Mouse (Mus musculus): ENCODE results near the gene Cd72. TPM values are rescaled to one million over a fixed set of nuclear protein-coding genes. Genes with fewer than 3 reads are reported as not detected.

The Cd72 gene
- polyA plus RNA-seq (2012; rRNA removed; ENCODE audit: low replicate concordance): 2.8 and 10.4 TPM in 2 replicates

DNA sequence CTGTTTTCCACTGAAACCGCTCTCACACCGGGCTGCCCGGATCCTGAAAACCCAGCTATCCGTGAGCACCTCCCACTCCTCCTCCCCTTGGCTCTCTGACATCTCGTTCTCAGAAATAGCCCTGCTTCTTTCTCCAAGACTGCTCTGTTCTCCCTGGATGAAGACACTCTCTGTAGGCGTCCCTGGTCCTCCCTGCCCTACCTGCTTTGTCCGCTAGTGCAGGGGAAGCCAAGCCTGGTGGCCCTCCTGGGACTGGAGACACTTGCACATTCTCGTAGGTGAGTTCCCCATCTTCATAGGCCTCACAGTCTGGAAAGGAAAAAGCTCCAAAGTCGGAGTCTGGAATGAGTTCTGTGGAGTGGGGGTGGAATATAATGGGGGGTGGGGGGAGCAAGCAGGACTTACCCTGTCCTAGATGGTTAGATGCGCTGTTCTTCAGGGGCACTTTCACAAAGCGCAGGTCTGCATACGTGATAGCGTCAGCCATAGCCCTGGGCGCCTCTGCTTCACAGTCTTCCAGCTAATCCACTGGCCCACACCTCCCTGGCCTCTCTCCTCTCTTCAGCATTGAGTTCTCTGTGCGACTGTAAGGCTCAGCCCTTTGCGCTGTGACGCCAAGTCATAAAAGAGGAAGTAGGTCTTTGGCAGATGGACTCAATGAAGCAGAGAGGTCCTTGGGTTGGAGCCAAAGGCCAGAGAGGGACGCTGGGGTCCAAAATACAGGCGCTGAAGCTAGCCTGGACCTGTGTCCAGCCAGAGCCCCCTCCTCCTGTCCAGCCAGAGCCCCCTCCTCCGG, at the start of gene Cd72:
TSS of gene Cd72 (minus strand) at position 588 of the 796 bp plus-strand sequence.

DNA sequence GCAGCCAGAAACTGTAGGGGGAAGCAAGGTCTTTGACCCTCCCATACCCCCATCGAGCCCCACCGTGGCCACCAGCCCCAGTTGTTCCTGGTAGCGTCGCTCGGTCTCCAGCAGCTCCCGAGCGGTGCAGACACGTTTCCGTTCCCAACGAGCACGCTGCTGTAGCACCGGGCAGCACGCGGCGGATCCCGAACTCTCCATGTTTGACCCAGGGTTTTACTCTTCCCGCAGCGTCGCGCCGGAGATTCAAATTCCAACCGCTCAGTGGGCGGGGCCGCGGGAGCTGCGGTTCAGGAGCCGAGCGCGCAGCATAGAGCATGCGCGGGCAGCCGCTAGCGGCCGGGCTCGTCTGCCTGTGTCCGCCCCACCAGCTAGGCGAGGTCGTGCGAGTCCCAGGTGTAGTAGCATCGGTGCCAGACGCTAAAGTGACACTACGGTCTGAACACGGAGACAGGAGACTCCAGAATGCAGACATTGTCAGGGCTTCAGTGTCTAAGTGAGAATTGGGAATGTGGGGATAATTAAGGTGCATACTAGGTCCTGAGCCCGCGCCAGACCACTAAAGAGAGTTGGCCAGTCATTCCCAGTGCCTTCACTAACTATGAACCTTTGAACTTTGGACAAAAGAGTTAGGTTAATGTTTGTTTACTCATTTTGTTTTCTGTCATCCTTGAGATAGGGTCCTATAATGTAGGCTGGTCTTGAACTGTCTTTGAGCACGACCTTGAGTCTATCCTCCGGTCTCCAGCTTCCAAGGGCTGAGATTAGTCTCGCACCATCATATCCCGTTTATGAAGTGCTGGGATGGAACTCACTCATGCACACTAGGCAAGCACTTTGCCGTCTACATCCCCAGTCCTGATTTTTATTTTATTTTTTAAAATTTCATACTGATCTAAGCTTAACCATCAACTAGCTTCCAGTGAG, 45.2 kb upstream of the Cd72 start, which contains the start of gene Arhgef39:
TSS of gene Arhgef39 (minus strand) at position 289 of the 927 bp plus-strand sequence.

DNA sequence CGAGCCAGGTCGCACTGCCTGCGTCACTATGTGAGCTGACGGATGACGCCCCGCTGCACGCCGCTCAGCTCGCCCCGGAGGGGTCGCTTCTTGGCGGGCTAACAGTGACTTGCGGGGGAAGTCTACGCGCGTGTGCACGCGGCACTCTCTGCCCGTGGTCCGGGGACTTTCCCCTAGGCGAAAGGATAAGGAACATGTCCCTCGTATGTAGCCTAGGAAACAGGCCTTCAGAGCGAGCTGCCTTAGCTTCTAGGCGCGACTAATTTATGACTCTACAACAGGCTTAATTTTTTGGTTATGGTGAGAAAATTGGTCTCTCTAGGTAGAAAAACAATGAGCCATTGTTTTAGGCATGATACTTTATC, 38.4 kb upstream of the Cd72 start, which contains the start of gene Ccdc107:
TSS of gene Ccdc107 (plus strand) at position 80 of the 365 bp plus-strand sequence.

DNA sequence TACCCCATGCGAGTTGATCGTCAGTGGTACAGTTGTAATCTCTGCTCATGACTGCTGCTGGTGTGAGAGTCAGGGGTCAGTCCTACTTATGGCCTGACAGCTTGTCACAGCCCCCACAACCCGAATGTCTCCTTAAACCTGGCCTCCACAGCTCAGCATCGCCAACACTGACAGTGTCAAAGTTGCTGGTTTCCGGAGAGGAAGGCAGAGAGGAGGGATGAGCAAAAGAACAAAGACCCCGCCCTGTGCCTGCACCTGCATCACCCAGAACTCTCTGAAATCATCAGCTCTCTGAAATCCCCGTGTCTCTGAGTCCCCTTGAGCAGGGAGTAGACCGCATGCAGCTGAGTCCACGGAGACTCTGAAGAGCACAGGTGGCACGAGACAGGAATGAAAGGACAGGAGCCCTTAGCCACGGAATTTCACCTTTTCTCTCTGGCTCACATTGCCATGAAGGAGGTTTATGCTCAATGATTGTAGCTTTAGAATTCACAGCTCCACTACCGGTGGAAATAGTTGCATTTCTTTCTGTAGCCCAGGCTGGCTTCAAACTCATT, 29.2 kb upstream of the Cd72 start, which contains the start of gene Sit1:
TSS of gene Sit1 (minus strand) at position 200 of the 557 bp plus-strand sequence.

DNA sequence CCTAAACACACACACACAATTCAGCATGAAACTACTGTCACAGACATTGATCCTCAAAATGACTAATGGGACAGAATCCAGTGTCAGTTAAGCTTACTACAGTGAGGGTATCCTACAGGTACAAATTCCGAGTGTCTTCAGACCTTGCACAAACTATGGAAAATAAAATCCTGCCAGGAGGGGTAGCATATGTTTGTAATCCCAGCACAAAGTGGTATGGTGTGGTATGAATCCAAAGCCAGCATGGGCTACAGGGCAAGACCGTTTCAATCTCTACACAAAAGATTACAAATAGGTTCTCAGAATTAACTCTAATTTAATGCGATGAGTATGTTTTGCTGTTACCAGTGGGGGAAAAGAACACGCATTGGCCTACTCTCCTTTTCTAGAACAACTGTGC, 12.8 kb downstream of the Cd72 start, which contains the start of gene Tesk1:
TSS of gene Tesk1 (plus strand) at position 301 of the 400 bp plus-strand sequence.

DNA sequence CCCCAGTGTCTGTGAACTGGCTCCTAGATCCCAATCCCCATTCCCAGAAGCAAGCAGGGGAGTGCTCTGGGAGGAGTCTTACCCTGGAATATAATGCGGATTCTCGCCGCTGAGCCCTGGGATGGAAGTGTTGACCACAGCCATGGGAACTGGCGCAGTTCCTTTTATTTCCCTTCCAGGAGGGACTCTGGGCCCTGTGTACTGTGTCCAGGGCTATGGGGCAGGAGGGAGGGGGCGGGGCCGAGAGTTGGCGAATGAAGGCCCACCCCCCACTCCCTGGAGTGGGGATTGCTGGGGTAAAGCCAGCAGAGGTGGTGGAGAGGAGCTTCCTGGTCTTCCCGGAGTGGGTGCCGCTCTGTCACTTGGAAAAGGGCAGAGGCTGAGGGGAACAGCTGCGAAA, 25.5 kb downstream of the Cd72 start, which contains the start of gene Fam166b:
TSS of gene Fam166b (minus strand) at position 189 of the 400 bp plus-strand sequence.

Other genes starting within 250 kb of the Cd72 start
- 0.14 and 0.50 TPM in 2 replicates for gene Atp8b5, start 187.5 kb downstream of the Cd72 start, polyA plus RNA-seq (2012; rRNA removed; ENCODE audit: low replicate concordance)
- gene Rusc2, start 72.6 kb downstream of the Cd72 start, polyA plus RNA-seq (2012; rRNA removed; ENCODE audit: low replicate concordance): 22.3 and 32.3 TPM in 2 replicates
- 0.45 TPM in 1 of 2 replicates, not detected in the other for gene Fam166b, start 25.5 kb downstream of the Cd72 start, polyA plus RNA-seq (2012; rRNA removed; ENCODE audit: low replicate concordance)
- 67.9 and 87.0 TPM in 2 replicates for gene Tesk1, start 12.7 kb downstream of the Cd72 start, polyA plus RNA-seq (2012; rRNA removed; ENCODE audit: low replicate concordance)
- gene Sit1, start 29.1 kb upstream of the Cd72 start, polyA plus RNA-seq (2012; rRNA removed; ENCODE audit: low replicate concordance): 0.40 and 0.73 TPM in 2 replicates
- 72.2 and 259 TPM in 2 replicates for gene Ccdc107, start 38.3 kb upstream of the Cd72 start, polyA plus RNA-seq (2012; rRNA removed; ENCODE audit: low replicate concordance)
- 2.2 and 11.5 TPM in 2 replicates for gene Arhgef39, start 45.1 kb upstream of the Cd72 start, polyA plus RNA-seq (2012; rRNA removed; ENCODE audit: low replicate concordance)
- 0.26 and 1.6 TPM in 2 replicates for gene Car9, start 52.3 kb upstream of the Cd72 start, polyA plus RNA-seq (2012; rRNA removed; ENCODE audit: low replicate concordance)
- 19.2 and 203 TPM in 2 replicates for gene Tpm2, start 69.1 kb upstream of the Cd72 start, polyA plus RNA-seq (2012; rRNA removed; ENCODE audit: low replicate concordance)
- 63.4 and 86.6 TPM in 2 replicates for gene Creb3, start 107.7 kb upstream of the Cd72 start, polyA plus RNA-seq (2012; rRNA removed; ENCODE audit: low replicate concordance)
- gene Tln1, start 108.1 kb upstream of the Cd72 start, polyA plus RNA-seq (2012; rRNA removed; ENCODE audit: low replicate concordance): 119 and 185 TPM in 2 replicates
- 73.9 and 79.3 TPM in 2 replicates for gene Rgp1, start 124.1 kb upstream of the Cd72 start, polyA plus RNA-seq (2012; rRNA removed; ENCODE audit: low replicate concordance)
- 29.8 and 35.8 TPM in 2 replicates for gene Gba2, start 124.2 kb upstream of the Cd72 start, polyA plus RNA-seq (2012; rRNA removed; ENCODE audit: low replicate concordance)
- gene Msmp, start 129.9 kb upstream of the Cd72 start, polyA plus RNA-seq (2012; rRNA removed; ENCODE audit: low replicate concordance): 0.62 and 3.8 TPM in 2 replicates
- 94.7 and 95.6 TPM in 2 replicates for gene Npr2, start 177.3 kb upstream of the Cd72 start, polyA plus RNA-seq (2012; rRNA removed; ENCODE audit: low replicate concordance)
- 0.69 and 1.1 TPM in 2 replicates for gene Spag8, start 199.0 kb upstream of the Cd72 start, polyA plus RNA-seq (2012; rRNA removed; ENCODE audit: low replicate concordance)
- gene Hint2, start 201.8 kb upstream of the Cd72 start, polyA plus RNA-seq (2012; rRNA removed; ENCODE audit: low replicate concordance): 105 and 166 TPM in 2 replicates
- gene Tmem8b, start 214.3 kb upstream of the Cd72 start, polyA plus RNA-seq (2012; rRNA removed; ENCODE audit: low replicate concordance): 14.5 and 16.6 TPM in 2 replicates
- 0.07 and 0.10 TPM in 2 replicates for gene Fam221b, start 214.5 kb upstream of the Cd72 start, polyA plus RNA-seq (2012; rRNA removed; ENCODE audit: low replicate concordance)
- gene Olfr70, start 246.2 kb upstream of the Cd72 start, polyA plus RNA-seq (2012; rRNA removed; ENCODE audit: low replicate concordance): not detected in 2 replicates

Measured in subcutaneous adipose tissue, adult 2 months (tissue).